Mouse (Mus musculus) midbrain, embryonic 15.5 days (tissue): Measurements from ENCODE around the gene Vps11. TPM values are rescaled to one million over a fixed set of nuclear protein-coding genes. Genes with fewer than 3 reads are reported as not detected.
"Not testable (repeated sequence)": the region's sequence is repeated elsewhere in the genome, so short reads cannot be mapped to it uniquely, and the experiment has no call there.

Experiments used
- ATAC-seq: fragments of 200-750 bp; cut with Nextera tagmentation; replicated peaks from 2 replicates; pipeline ENCODE4 v1.8.0; 2017; ENCODE audit warnings: moderate TSS enrichment
- H3K27ac ChIP-seq: fragments of 300-500 bp; sonication (generic); 2 replicates; pipeline ENCODE4 v1.5.1; 2015; ENCODE audit warnings: mild to moderate bottlenecking, inconsistent platforms
- H3K27me3 ChIP-seq: fragments of 300-500 bp; sonication (generic); replicated peaks from 2 replicates; pipeline ENCODE4 v1.6.1; 2015; ENCODE audit warnings: inconsistent platforms
- H3K36me3 ChIP-seq: fragments of 300-500 bp; sonication (generic); replicated peaks from 2 replicates; pipeline ENCODE4 v1.6.1; 2015; ENCODE audit warnings: inconsistent platforms
- H3K4me1 ChIP-seq: fragments of 300-500 bp; sonication (generic); 2 replicates; pipeline ENCODE4 v1.6.1; 2015; ENCODE audit warnings: inconsistent platforms
- H3K4me2 ChIP-seq: fragments of 300-500 bp; sonication (generic); 2 replicates; pipeline ENCODE4 v1.6.1; 2015; ENCODE audit warnings: inconsistent platforms, mild to moderate bottlenecking, moderate library complexity
- H3K4me3 ChIP-seq: fragments of 300-500 bp; sonication (generic); 2 replicates; pipeline ENCODE4 v1.5.1; 2015; ENCODE audit warnings: mild to moderate bottlenecking, inconsistent platforms
- H3K9ac ChIP-seq: fragments of 300-500 bp; sonication (generic); 2 replicates; pipeline ENCODE4 v1.6.1; 2015; ENCODE audit warnings: mild to moderate bottlenecking, inconsistent platforms
- H3K9me3 ChIP-seq: fragments of 300-500 bp; sonication (generic); 2 replicates; pipeline ENCODE4 v1.6.1; 2016; ENCODE audit warnings: inconsistent platforms
- WGBS: fragments of 180-500 bp; shearing (Covaris S2); methylation state at CpG from one replicate; pipeline ENCODE4 v1.1.7; 2015; ENCODE audit warnings: mixed read lengths; 5-methylcytosine and 5-hydroxymethylcytosine counted together
- polyA plus RNA-seq: library from polyadenylated mRNA; unstranded; fragments of >200 nt; fragmentation: Nextera tagmentation; extraction: Ambion mirVana; gene quantifications from 2 replicates; pipeline ENCODE4 v1.2.1, GENCODE M21; 2015

Vps11 gene
- polyA plus RNA-seq, 1 experiment from 2014 or later = 45.7 TPM

DNA sequence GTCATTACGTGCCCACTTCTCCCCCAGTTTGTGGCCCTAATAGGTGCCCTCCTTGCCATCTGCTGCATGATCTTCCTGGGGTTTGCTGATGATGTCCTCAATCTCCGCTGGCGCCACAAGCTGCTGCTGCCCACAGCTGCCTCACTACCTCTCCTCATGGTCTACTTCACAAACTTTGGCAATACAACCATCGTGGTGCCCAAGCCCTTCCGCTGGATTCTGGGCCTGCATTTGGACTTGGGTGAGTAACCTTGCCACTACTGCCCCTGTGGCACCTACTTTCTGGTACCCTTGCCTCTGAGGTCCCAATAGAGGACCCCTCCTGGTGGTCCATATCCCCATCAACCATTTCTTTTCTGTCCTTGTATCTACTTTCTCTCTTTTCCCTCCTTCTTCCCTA, 33.5 kb downstream of the Vps11 start:
- Histone ChIP-seq H3K36me3 (peaks cover 28% of the 10 kb centered on the region), H3K4me3 (peak overlapping the region; percentile 90), H3K27ac (no peak overlapping the region), H3K4me2 (peak overlapping the region; percentile 61), H3K4me1 (peaks cover 19% of the 10 kb centered on the region), H3K9me3 (no peaks in the 10 kb centered on the region), H3K27me3 (no peaks in the 10 kb centered on the region), H3K9ac (0 out of 2 replicates have a peak overlapping the region, but pooled peaks have one; percentile 21)
- no peak for ATAC-seq
- WGBS = 87% methylated on average over 5 of the region's 5 CpGs

DNA sequence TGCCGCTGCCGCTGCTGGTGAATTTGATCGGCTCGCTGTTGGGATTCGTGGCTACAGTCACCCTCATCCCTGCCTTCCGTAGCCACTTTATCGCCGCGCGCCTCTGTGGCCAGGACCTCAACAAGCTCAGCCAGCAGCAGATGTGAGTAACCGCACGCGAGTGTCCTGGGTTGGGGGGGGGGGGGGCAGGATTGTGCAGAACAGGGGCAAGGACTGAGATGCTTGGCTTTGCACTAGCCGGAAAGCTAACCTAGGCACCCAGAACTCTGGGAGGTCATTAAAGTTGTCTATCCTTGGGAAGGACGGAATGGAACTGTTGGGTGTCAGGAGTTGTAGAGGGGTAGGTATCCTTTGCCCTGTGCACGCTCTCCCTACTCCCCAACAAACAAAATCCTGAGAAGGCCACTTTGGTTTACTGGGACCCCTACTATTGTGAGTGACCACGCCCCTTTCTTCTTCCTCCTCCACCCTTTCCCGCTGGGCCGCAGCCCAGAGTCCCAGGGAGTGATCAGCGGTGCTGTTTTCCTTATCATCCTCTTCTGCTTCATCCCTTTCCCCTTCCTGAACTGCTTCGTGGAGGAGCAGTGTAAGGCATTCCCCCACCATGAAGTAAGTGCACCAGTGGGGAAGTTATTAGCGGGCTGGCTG, 34.3 kb downstream of the Vps11 start:
- H3K4me3 ChIP-seq = peak overlapping the region; percentile 90
- no peaks in the 10 kb centered on the region for H3K27me3 ChIP-seq
- H3K4me2 ChIP-seq = peak overlapping the region; percentile 61
- no peaks in the 10 kb centered on the region for H3K9me3 ChIP-seq
- WGBS = 0% methylated on average over 22 of the region's 22 CpGs
- peak; percentile 25 for ATAC-seq
- peaks cover 22% of the 10 kb centered on the region for H3K36me3 ChIP-seq
- peaks cover 19% of the 10 kb centered on the region for H3K4me1 ChIP-seq
- H3K9ac ChIP-seq = peak overlapping the region; percentile 85
- peak overlapping the region; percentile 90 for H3K27ac ChIP-seq

DNA sequence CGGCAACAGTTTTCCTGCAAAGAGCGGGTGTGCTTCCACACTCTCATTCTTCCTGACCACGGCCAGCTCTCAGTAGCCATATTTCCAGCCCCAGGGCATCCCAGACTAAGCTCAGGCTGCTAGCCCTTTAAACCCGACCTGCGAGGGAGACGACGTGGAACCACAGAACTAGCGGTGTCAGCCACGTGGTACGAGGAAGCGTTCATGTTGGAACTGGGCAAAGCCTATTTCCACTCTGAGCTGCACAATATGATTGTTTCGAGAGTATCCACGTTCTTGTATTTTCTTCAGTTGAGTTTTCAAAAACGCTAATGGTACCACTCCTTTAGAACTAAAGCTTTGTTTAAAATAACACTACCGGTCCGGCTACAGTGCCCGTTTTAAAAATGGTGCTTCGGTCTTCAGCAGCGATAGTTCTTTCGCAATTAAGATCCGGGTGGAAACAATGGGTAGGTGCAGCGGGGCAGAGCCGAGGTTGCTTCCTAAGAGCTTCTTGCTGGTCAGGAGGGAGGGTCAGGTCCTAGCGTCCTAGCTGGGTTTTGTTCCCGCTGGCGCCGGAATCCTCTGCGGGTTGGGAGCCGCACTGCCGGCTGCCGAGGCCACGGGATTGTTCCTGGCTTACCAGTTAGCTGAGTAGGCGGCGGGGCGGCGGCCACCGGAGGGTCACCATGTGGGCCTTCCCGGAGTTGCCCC, 35.0 kb downstream of the Vps11 start:
- peaks cover 19% of the 10 kb centered on the region for H3K4me1 ChIP-seq

DNA sequence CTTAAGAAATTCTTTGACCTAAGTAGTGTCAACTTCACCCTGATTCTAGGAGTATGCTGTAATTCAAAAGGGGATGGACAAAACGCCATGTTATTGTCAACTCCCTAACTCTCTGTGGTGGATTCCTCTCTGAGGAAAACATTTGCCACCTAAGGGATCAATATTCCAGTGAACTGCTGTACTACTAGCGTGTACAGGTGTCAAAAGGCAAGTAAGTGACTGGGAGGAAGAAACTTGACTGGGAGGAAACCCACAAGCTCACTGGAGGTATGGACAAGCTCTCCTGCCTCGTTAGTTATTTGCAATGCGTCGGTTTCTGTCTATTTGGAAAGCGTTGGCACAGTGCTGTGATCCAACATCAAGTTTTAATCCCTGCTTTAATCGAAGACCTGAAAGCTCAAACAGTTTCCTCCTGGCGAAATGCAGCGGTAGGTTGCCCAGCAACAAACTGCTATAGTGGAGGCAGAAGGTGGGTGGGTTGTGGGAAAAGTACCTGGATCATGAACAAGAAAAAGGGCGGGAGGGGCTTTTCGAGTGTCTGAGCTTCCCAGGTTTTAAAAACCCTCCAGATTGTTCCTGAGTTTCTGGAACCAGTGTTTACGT, 35.6 kb downstream of the Vps11 start, which contains the start of gene Dpagt1:
TSS of gene Dpagt1 (plus strand) at position 252 of the 603 bp plus-strand sequence.
- Histone ChIP-seq H3K27ac (peak within 1 kb of the TSS; percentile 90), H3K9me3 (no peaks in the 10 kb centered on the region), H3K4me2 (peak within 1 kb of the TSS; percentile 61), H3K4me3 (peak within 1 kb of the TSS; percentile 90), H3K9ac (peak within 1 kb of the TSS; percentile 85), H3K36me3 (peaks cover 11% of the 10 kb centered on the region; the same call in 1 of the 2 replicates), H3K4me1 (peaks cover 22% of the 10 kb centered on the region), H3K27me3 (no peaks in the 10 kb centered on the region)
- 3% methylated on average over 12 of the region's 12 CpGs for WGBS
- peak; percentile 62 for ATAC-seq

More for the DNA sequence above, 35.0 kb downstream of the Vps11 start:
- peak overlapping the region; percentile 90 for H3K27ac ChIP-seq
- 0% methylated on average over 38 of the region's 38 CpGs for WGBS
- peak overlapping the region; percentile 85 for H3K9ac ChIP-seq
- ATAC-seq = peak; percentile 96
- peak overlapping the region; percentile 61 for H3K4me2 ChIP-seq
- peaks cover 17% of the 10 kb centered on the region for H3K36me3 ChIP-seq
- no peaks in the 10 kb centered on the region for H3K27me3 ChIP-seq
- peak overlapping the region; percentile 90 for H3K4me3 ChIP-seq
- no peaks in the 10 kb centered on the region for H3K9me3 ChIP-seq

DNA sequence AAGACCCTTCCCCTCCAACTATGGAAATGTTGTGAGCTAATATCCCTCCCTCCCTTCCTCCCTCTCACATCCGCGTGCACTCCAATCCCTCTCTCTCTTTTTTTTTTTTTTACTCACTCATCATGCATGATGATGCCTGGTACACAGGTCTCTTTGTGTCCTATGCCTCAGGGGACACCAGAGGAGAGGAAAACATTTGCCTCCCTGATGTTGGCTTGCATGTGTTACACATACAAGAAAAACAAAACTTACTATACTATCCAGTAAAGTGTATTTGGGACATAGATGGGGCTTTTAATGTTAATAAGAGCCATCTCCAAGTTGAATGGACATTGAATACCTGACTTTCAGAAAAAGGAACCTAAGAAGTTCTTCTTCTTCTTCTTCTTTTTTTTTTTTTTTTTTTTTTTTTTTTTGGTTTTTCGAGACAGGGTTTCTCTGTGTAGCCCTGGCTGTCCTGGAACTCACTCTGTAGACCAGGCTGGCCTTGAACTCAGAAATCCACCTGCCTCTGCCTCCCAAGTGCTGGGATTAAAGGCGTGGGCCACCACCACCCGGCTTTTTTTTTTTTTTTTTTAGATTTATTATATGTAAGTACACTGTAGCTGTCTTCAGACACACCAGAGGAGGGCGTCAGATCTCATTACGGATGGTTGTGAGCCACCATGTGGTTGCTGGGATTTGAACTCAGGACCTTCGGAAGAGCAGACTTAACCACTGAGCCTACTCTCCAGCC, 36.3 kb downstream of the Vps11 start:
- H3K27me3 ChIP-seq, H3K9ac ChIP-seq, H3K36me3 ChIP-seq, H3K27ac ChIP-seq, H3K9me3 ChIP-seq, ATAC-seq: not testable (repeated sequence)
- H3K4me2 ChIP-seq = peak overlapping the region; percentile 61
- peak overlapping the region; percentile 90; the same call in 1 of the 2 replicates for H3K4me3 ChIP-seq
- 59% methylated on average over 7 of the region's 8 CpGs for WGBS
- peaks cover 27% of the 10 kb centered on the region for H3K4me1 ChIP-seq

DNA sequence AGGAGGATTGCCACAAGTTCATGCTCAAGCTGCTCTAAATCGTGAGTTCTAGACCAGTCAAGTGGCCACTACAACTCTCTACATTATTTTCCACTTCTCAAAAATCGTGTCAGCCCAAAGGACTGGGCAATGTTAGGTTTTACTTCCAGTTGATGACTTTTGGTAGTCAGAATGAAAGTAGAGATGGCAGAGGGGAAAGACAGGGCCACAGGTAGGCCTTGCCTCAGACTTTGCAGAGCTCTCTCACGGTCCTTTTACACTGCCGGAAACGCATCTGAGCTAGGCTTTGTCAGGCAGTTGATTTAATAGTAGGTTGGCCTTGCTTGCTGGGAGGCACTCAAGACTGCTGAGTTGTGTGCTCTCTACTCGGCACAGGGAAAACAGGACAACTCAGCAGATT, 37.3 kb downstream of the Vps11 start:
- no peak overlapping the region for H3K4me2 ChIP-seq
- H3K4me1 ChIP-seq = peaks cover 31% of the 10 kb centered on the region
- WGBS = 83% methylated on average over 6 of the region's 6 CpGs
- no peak overlapping the region for H3K27ac ChIP-seq
- H3K9ac ChIP-seq = no peak overlapping the region
- no peak overlapping the region for H3K4me3 ChIP-seq
- ATAC-seq = no peak
- no peaks in the 10 kb centered on the region for H3K27me3 ChIP-seq
- no peaks in the 10 kb centered on the region for H3K9me3 ChIP-seq
- 0 out of 2 replicates have a peak, but pooled peaks cover 5% of the 10 kb centered on the region for H3K36me3 ChIP-seq

DNA sequence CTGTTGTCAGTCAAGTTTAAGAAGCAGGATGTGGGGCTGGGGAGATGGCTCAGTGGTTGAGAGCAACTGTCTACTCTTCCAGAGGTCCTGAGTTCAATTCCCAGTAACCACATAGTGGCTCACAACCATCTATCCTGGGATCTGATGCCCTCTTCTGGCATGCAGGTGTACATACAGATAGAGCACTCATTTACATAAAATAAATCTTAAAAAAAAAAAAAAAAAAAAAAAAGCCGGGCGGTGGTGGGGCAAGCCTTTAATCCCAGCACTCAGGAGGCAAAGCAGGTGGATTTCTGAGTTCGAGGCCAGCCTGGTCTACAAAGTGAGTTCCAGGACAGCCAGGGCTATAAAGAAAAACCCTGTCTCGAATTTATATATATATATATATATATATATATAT, 37.8 kb downstream of the Vps11 start:
- H3K27me3 ChIP-seq, H3K4me2 ChIP-seq, H3K4me3 ChIP-seq, ATAC-seq, H3K36me3 ChIP-seq, H3K9ac ChIP-seq, H3K27ac ChIP-seq, H3K9me3 ChIP-seq: not testable (repeated sequence)
- peaks cover 36% of the 10 kb centered on the region for H3K4me1 ChIP-seq
- WGBS = 44% methylated on average over 1 of the region's 4 CpGs

DNA sequence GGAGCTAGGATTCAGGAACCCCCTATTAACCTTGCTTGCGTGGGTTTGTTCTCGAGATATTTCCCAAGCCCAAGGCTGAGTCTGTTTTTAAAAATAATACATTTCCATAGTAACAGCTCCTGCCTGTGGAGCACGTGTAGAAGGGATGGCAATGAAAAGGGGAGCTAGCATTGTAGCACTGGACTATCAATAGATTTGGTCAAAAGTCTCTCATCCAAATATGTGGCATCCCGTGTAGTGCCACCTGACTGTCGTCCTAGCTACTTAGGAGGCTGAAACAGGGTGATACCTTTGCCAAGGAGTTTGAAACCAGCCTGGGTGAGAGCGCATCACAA, 40.7 kb downstream of the Vps11 start:
- peak overlapping the region; percentile 97 for H3K4me2 ChIP-seq
- H3K4me3 ChIP-seq = peak overlapping the region; percentile 88
- peaks cover 4% of the 10 kb centered on the region; the same call in 1 of the 2 replicates for H3K36me3 ChIP-seq
- ATAC-seq = peak; percentile 21; the same call in 1 of the 2 replicates
- peaks cover 37% of the 10 kb centered on the region for H3K4me1 ChIP-seq
- H3K27ac ChIP-seq = peak overlapping the region; percentile 77
- H3K9ac ChIP-seq = peak overlapping the region; percentile 31
- H3K9me3 ChIP-seq = no peaks in the 10 kb centered on the region
- H3K27me3 ChIP-seq = no peaks in the 10 kb centered on the region
- WGBS = 16% methylated on average over 6 of the region's 6 CpGs

DNA sequence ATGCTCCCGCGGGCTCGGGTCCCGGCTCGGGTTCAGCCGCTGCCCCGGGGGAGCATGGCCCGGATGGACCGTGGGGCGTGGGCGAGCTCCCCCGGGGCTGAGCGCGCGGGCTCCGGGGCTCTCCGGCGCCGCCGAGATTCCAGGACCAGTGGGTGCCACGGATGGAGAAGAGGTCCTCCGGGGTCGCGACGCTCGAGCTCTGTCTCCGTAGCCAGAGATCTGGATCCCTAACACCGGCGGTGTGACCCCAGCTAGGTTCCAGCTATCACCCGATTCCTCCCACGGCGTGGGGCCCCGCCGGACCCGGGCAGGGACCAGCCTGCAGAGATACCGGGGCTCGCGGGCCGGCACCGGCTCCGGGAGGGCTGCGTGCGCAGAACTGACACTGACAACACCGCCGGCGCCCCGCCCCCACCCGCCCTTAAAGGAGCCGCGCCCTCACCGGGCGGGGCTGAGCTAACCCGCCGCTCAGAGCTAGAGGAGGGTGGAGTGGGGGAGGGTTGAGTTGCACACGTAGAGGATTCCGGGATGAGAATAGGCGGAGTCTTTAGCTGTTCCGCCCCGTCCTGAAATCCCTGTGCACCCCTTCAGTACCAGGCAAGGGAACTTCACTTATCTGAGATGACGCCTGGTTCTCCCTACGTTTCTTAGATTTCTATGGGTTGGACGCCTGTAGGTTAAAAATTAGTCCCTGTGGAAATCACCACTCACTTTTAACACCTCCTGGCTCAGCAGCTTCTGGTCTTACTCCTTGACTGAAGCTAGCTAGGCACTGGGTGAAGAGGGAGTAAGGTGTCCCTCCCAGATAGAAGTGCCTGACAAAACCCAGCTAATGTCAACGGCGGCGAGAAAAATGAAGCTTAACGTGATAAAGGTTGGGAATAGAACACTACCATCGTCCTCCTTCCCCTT, 41.3 kb downstream of the Vps11 start, which contains the start of gene C2cd2l:
TSS of gene C2cd2l (minus strand) at position 399 of the 912 bp plus-strand sequence.
- H3K4me3 ChIP-seq = peak within 1 kb of the TSS; percentile 88
- 0% methylated on average over 65 of the region's 67 CpGs for WGBS
- peak within 1 kb of the TSS; percentile 97 for H3K4me2 ChIP-seq
- ATAC-seq = peak; percentile 98
- H3K27me3 ChIP-seq = no peaks in the 10 kb centered on the region
- H3K9ac ChIP-seq = peak within 1 kb of the TSS; percentile 89
- H3K27ac ChIP-seq = peak within 1 kb of the TSS; percentile 85
- H3K4me1 ChIP-seq = peaks cover 34% of the 10 kb centered on the region
- peaks cover 8% of the 10 kb centered on the region; the same call in 1 of the 2 replicates for H3K36me3 ChIP-seq
- no peaks in the 10 kb centered on the region for H3K9me3 ChIP-seq

DNA sequence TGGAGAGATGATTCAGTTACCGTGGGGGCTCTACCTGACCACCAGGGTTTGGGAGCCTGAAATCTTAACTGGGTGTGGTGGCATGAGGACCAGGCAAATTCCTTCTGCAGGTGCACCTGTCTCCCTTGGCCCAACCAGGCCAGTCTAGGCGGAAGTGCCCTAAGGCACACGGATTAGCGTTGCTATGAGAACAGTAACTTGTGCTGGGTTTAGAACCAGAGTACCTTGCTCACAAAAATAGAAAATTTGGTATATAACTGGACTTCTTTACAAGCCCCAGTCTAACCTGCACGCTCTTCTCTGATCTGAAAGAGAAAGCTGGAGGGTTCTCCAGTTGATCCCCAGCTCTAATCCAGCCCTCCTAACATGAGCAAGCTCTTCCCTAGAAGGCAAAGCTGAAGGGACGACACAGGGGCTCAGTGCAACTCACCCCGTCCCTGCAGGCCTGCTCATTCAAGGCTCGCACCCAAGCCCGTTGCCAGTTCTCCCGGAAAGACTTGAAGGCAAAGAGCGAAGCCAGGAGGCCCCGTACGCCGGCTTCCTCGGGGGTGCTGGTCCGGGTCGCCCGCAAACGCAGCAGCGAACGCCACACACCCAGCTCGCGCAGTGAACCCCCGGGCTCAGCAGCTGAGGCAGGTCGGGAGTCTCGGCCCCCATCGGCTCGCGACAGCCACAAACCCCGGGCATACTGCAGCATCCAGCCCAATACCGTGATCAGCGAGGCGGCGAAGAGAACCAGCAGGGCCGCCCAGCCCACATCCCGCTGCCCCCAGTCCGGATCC, 42.2 kb downstream of the Vps11 start:
- H3K9me3 ChIP-seq = no peaks in the 10 kb centered on the region
- WGBS = 2% methylated on average over 37 of the region's 37 CpGs
- H3K9ac ChIP-seq = peak overlapping the region; percentile 89
- peaks cover 12% of the 10 kb centered on the region for H3K36me3 ChIP-seq
- peak; percentile 34 for ATAC-seq
- H3K27ac ChIP-seq = peak overlapping the region; percentile 85
- H3K27me3 ChIP-seq = no peaks in the 10 kb centered on the region
- H3K4me3 ChIP-seq = peak overlapping the region; percentile 88
- H3K4me2 ChIP-seq = peak overlapping the region; percentile 97
- H3K4me1 ChIP-seq = peaks cover 34% of the 10 kb centered on the region

DNA sequence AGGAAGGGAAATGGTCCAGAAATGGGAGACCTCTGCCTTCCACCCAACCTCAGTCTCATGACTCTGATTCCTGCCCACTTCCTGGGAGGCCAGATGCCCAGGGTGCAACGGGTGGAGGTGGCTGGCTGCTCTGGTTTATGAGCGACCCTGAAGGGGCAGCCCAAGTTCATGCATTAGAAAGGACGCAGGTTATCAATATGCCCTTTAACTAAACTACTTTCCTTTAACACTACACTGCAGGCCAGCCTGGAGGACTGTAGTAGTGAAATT, 42.7 kb downstream of the Vps11 start:
- H3K27me3 ChIP-seq = no peaks in the 10 kb centered on the region
- H3K27ac ChIP-seq = no peak overlapping the region
- peak overlapping the region; percentile 89 for H3K9ac ChIP-seq
- H3K36me3 ChIP-seq = peaks cover 12% of the 10 kb centered on the region
- peak overlapping the region; percentile 97 for H3K4me2 ChIP-seq
- H3K9me3 ChIP-seq = no peaks in the 10 kb centered on the region
- peaks cover 34% of the 10 kb centered on the region for H3K4me1 ChIP-seq
- ATAC-seq = no peak
- WGBS = 30% methylated on average over 3 of the region's 3 CpGs
- H3K4me3 ChIP-seq = peak overlapping the region; percentile 88
